Mouse (Mus musculus) urinary bladder, postnatal 36 days (tissue): Measurements from ENCODE around the gene Gm38655.
"Not testable (repeated sequence)": the region's sequence is repeated elsewhere in the genome, so short reads cannot be mapped to it uniquely, and the experiment has no call there.

Experiments used
- DNase-seq, 2 experiments: peaks; one replicate each; pipeline ENCODE4 v3.0.0; 2022; ENCODE audit warnings: low spot score in 2 of 2, mixed read lengths in 1 of 2

The Gm38655 gene

DNA sequence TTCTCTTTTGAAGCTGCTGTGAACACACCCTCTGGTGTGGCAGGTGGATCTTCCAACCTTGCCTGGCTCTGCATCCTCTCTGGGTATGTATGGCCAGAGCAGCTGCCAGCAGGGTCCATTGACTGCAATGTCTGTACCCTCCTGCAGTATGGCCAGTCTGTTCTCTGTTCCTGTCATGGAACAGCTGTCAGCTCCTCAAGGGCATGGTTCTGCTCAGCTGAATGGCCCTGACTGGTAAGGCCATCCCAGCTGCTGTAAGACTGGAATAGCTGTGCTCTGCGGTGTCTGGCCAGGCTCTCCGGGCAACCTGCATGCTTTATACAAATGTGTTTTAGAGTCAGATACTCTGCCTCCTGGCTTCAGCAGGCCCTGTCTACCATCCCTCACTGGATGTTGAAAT is 5.6 kb downstream of the Gm38655 start:
- DNase-seq, result no peak

DNA sequence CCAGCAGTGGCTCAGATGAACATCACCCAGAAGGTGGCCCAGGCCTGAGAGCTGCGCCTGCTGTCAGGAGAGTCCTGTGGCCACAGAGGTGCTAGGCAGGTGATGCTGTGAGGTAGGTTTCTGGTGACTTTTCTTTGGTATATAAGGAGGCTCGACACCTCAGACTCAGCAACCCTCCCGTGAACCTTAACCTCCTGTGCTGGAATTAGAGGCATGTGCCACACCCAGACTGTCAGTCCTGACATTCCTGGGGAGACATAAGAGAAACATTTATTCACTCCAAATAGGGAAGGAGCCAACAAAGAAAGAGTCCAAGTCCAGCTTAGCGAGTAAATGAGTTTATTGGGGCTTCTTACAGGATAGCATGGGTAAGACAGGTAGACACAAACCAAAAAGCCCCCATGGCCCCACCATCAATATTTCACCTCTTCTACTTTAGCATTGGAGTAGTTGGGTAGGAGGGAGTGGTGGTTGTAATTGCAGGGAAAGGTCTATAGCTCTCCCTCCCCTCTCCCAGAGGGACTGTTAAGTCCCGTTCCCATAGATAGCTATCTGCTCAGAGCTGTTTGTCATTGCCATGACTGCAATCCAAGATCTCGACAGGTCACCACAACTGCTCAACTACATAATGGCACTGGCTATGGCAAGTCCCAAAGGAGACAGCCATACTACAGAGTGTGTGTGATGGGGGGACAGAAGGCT is 9.2 kb downstream of the Gm38655 start:
- DNase-seq, result no peak

DNA sequence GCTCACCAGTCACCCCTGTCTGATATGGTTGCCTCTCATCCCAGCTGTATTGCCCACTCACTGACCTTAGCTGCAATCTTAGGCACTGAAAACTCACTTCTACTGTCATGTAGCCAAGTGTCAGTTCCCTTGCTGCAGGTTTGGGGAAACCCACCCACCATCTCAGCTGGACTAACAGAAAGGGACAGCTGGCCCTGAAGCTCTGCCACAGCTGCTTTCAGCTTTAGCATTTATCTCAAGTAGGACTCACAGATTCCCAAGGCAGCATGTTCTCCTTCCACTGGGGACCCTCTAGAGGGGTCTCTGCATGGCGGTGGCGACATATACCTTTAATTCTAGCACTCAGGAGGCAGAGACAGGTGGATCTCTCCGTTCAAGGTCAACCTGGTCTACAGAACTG is 10.5 kb downstream of the Gm38655 start:
- no peak for DNase-seq

DNA sequence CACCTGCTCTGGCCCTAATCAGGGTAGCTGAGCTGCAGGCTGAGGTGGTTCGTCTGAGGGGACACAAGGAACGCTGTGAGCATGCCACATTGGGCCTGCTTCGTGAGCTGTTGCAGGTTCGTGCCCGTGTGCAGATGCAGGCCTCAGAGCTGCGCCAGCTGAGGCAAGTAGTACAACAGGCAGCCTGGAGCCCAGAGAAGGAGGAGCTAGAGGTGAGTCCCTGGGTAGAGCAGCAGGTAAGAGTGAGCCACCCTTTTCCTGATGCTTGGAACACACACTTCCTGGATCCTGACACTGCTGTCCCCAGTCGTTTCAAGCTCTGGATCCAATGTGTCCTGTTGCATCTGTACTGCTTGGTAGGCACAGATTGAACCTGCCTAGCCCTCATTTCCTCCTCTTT is 11.9 kb downstream of the Gm38655 start:
- DNase-seq, result no peak

DNA sequence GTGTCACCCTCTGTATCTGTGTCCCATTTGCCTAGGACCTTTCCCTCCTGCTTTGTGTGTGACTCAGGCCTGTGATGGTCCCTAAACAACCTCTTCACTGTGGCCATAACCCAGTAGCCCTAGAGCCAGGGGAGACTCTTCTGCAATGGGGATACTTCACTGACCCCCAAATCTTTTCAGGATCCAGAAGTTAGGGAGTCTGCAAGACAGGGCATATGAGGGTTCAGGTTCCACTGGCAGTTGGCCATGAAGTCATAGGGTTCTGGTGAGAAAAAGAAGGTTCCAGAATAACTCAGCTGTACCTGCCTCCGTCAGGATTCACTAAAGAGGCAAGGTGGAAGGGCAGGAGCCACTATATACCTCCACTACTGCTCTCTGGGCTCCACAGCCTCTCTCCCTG is 13.1 kb downstream of the Gm38655 start, which contains the start of gene Ccdc154:
Gene Ccdc154 (plus strand): TSS at position 301 of the 400 bp plus-strand sequence.
- no peak for DNase-seq

DNA sequence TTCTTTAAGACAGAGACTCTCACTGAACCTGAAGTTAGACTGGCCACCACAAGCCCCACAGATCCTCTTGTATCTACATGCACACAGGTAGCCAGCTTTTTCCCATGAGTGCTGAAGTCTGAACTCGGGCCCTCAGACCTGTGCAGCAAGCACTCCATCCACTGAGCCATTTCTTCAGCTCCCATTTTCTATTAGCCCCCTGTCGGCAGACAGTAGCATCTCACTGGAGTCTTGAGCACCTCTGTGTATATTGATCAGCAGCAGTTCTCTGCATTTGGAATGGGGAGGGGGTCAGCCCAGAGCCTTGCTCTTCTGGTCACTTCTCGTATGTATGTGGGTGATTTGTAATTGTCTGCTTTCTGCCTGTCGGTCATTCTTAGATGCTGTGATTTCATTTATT is 35.3 kb downstream of the Gm38655 start:
- no peak for DNase-seq

DNA sequence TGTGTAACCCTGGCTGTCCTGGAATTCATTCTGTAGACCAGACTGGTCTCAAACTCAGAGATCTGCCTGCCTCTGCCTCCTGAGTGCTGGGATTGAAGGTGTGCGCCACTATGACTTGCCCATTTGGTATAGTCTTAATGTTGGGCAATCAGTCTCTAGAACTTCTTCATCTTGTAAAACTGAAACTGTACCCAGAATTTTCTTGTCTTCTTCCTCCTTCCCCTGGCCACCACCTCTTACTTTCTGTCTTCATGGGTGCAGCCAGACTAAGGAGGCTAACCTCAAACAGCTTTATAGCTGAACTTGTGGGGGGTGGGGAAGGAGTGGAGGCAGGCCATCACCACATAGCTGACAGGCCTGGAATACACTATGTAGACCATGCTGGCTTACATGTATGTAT is 36.5 kb downstream of the Gm38655 start:
- no peak for DNase-seq

DNA sequence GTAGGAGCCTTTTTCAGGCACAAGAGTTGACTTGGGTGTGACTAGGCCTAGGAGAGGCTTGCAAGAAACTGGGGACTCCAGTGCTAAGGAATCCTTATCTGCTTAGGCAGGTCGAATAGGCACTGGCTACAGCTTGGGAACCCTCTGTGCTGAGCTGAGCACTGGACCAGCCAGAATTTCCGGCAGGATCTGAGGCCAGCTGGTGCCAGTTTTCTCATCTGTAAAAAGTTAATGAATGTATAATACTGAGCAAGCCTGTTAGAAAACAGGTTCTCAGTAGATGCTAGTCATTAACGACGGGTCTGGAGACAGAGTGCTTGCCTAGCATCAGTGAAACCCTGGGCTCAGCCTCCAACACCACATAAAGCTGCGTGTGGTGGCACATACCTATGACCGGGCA is 39.6 kb downstream of the Gm38655 start:
- no peak for DNase-seq

DNA sequence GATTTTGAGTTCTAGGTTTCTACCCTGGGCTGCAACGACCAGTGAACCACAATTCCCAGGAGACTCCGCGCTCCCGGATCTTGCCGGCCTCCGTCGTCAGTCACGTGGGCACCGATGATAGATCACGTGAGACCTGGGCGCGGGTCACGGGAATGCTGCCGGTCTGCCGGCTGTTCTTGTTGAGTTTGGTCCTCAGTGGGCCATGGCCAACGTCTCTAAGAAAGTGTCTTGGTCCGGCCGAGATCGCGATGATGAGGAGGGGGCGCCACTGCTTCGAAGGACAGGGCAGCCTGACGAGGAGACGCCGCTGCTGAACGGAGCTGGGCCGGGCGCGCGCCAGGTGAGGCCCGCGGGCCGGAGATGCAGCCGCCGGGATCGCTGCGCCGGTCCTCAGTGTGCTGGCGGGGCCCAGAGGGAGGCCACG is 42.0 kb downstream of the Gm38655 start, which contains the start of gene Clcn7:
Gene Clcn7 (plus strand): TSS at position 117 of the 424 bp plus-strand sequence.
- peak; percentile 88 to 94 for DNase-seq

DNA sequence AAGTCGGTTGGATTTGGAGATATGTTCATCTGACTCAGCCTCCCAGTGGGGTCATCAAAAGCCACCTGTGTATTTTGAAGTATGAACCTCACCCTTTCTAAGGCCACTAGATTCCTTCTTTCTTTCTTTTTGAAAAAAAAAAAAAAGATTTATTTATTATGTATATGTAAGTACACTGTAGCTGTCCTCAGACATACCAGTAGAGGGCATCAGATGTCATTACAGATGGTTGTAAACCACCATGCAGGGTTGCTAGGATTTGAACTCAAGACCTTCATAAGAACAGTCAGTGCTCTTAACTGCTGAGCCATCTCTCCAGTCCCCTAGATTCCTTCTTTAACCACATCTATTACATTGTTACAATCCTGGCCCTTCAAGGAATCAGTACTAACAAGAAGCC is 45.2 kb downstream of the Gm38655 start:
- no peak for DNase-seq

DNA sequence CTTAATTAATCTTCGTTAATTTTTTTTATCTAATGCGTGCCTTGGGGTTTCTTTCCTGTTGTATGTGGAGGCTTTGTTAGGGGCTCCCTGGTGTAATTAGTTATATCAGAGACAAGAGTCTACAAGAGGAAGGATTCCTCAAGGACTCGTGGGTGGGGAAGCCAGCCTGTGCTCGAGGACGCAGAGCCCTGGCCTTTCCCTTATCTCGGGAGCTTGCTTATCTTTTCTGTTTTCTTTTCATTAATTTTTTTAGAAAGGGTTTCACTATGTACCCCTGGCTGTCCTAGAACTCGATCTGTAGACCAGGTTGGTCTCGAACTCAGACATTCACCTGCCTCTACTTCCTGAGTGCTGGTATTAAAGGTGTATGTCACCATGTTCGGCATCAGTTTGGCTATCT is 47.6 kb downstream of the Gm38655 start:
- no peak for DNase-seq

DNA sequence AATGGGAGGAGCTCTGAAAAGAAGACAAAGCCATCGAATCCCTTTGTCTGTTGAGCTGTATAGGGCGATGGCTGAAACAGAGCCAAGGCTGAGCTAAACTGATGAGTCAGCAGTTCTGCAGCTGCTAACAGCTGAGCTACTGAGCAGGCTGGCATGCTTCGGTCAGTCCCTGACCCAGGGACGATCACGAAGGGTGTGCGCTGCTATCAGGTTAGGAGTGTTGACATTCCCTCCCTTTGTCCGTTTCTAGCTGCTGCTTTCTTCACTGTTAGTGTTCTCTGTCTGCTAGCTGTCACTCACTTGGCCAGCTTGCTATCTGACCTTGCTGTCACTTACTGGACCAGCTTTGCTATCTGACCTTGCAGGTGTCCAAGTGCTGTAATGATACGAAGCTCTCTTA is 48.2 kb downstream of the Gm38655 start:
- DNase-seq, result no peak

DNA sequence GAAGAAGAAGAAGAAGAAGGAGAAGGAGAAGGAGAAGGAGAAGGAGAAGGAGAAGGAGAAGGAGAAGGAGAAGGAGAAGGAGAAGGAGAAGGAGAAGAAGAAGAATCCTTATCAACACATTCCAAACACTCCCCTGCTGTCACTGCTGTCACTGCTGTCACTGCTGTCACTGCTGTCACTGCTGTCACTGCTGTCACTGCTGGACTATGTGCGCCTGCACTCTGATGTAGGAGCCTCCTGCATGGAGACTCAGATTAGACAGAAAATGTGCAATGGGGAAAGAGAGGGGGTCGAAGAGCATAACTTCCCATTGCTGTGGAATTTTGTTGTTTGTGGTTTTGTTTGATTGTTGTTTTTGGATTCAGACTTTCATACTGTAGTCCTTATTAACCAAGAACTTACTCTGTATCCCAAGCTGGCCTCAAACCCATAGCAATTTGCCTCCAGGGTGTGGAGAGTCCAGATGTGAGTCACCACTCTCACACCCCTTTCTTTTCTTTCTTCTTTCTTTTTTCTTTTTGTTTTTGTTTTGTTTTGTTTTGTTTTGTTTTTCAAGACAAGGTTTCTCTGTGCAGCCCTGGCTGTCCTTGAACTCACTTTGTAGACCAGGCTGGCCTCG is 49.7 kb downstream of the Gm38655 start:
- not testable (repeated sequence) for DNase-seq

DNA sequence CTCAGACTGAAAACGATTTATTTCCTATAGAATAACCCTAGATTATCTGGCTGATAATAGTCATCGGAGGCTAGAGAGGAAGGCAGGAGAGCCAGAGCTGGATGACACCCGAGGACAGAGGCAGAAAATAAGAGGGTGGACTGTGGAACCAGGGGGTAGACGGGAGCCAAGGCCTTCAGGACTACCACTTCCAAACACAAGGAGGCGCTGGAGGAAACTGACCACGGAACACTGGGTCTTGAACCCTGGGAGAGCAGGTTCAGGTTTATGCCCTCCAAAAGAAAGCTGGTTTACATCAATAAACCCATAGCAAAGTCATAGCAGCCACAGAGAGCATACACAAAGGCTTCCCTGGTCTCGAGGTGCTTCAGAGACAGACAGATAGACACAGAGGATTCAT is 51.3 kb downstream of the Gm38655 start:
- DNase-seq, result no peak
